Mouse (Mus musculus) forebrain, embryonic 10.5 days (tissue): ENCODE measurements around the gene Irf3. TPM values are rescaled to one million over a fixed set of nuclear protein-coding genes. Genes with fewer than 3 reads are reported as not detected.

Experiments used
- DNase-seq: peaks from one replicate; pipeline ENCODE4 v3.0.0-alpha.2; 2017; ENCODE audit warnings: low spot score; ENCODE audit errors: extremely low spot score
- H3K27ac ChIP-seq: fragments of 300-500 bp; sonication (generic); 2 replicates; pipeline ENCODE4 v1.5.1; 2016; ENCODE audit warnings: mild to moderate bottlenecking
- H3K27me3 ChIP-seq: fragments of 300-500 bp; sonication (generic); 2 replicates; pipeline ENCODE4 v1.6.1; 2016; ENCODE audit warnings: mild to moderate bottlenecking; ENCODE audit not compliant: poor library complexity, severe bottlenecking
- H3K36me3 ChIP-seq: fragments of 300-500 bp; sonication (generic); replicated peaks from 2 replicates; pipeline ENCODE4 v1.6.1; 2016; ENCODE audit warnings: mild to moderate bottlenecking, moderate library complexity
- H3K4me1 ChIP-seq: fragments of 300-500 bp; sonication (generic); 2 replicates; pipeline ENCODE4 v1.6.1; 2016
- H3K4me3 ChIP-seq: fragments of 300-500 bp; sonication (generic); 2 replicates; pipeline ENCODE4 v1.5.1; 2016; ENCODE audit warnings: mild to moderate bottlenecking, moderate library complexity
- H3K9me3 ChIP-seq: fragments of 300-500 bp; sonication (generic); 2 replicates; pipeline ENCODE4 v1.6.1; 2016; ENCODE audit warnings: mild to moderate bottlenecking, moderate library complexity
- WGBS: fragments of 180-500 bp; shearing (Covaris S2); methylation state at CpG from one replicate; pipeline ENCODE4 v1.1.7; 2016; 5-methylcytosine and 5-hydroxymethylcytosine counted together
- polyA plus RNA-seq: library from polyadenylated mRNA; unstranded; fragments of >200 nt; fragmentation: Nextera tagmentation; extraction: Ambion mirVana; gene quantifications from 2 replicates; pipeline ENCODE4 v1.2.1, GENCODE M21; 2016

Gene Irf3
- polyA plus RNA-seq, 1 experiment from 2014 or later, result 70.5 TPM

GRCm38 (mm10) chr7:44960512-44960910, 36.9 kb upstream of the Irf3 start:
- DNase-seq, result no peak
- no peak overlapping the region for H3K27ac ChIP-seq
- peaks cover 63% of the 10 kb centered on the region for H3K36me3 ChIP-seq
- peaks cover 7% of the 10 kb centered on the region; the same call in 1 of the 2 replicates for H3K4me1 ChIP-seq
- no peaks in the 10 kb centered on the region for H3K27me3 ChIP-seq
- H3K9me3 ChIP-seq, result no peaks in the 10 kb centered on the region
- WGBS, result 93% methylated on average over 13 of the region's 13 CpGs
- H3K4me3 ChIP-seq, result no peak overlapping the region

GRCm38 (mm10) chr7:44962337-44962736, 35.1 kb upstream of the Irf3 start:
- H3K27me3 ChIP-seq, result no peaks in the 10 kb centered on the region
- 0 out of 2 replicates have a peak, but pooled peaks cover 4% of the 10 kb centered on the region for H3K4me1 ChIP-seq
- no peak overlapping the region for H3K4me3 ChIP-seq
- peaks cover 79% of the 10 kb centered on the region for H3K36me3 ChIP-seq
- no peak overlapping the region for H3K27ac ChIP-seq
- 87% methylated on average over 8 of the region's 8 CpGs for WGBS
- H3K9me3 ChIP-seq, result no peaks in the 10 kb centered on the region
- DNase-seq, result no peak

- DNase-seq, result no peak
- Histone ChIP-seq H3K4me1 (no peaks in the 10 kb centered on the region), H3K36me3 (peaks cover 81% of the 10 kb centered on the region), H3K9me3 (no peaks in the 10 kb centered on the region), H3K27ac (no peak overlapping the region), H3K27me3 (no peaks in the 10 kb centered on the region), H3K4me3 (no peak overlapping the region)
- WGBS, result 94% methylated on average over 5 of the region's 5 CpGs
These were observed 34.6 kb upstream of the Irf3 start for GRCm38 (mm10) chr7:44962831-44963230.

- 96% methylated on average over 13 of the region's 13 CpGs for WGBS
- peaks cover 69% of the 10 kb centered on the region for H3K36me3 ChIP-seq
These were observed 32.5 kb upstream of the Irf3 start for GRCm38 (mm10) chr7:44964990-44965389.

GRCm38 (mm10) chr7:44965975-44966374, 31.5 kb upstream of the Irf3 start:
- Histone ChIP-seq H3K27ac (no peak overlapping the region), H3K4me3 (no peak overlapping the region), H3K27me3 (no peaks in the 10 kb centered on the region), H3K4me1 (peaks cover 17% of the 10 kb centered on the region), H3K36me3 (peaks cover 61% of the 10 kb centered on the region), H3K9me3 (no peaks in the 10 kb centered on the region)
- 85% methylated on average over 7 of the region's 7 CpGs for WGBS
- no peak for DNase-seq

More at GRCm38 (mm10) chr7:44964990-44965389, 32.5 kb upstream of the Irf3 start:
- no peaks in the 10 kb centered on the region for H3K27me3 ChIP-seq
- peaks cover 7% of the 10 kb centered on the region; the same call in 1 of the 2 replicates for H3K4me1 ChIP-seq
- no peak overlapping the region for H3K27ac ChIP-seq
- H3K9me3 ChIP-seq, result no peaks in the 10 kb centered on the region
- H3K4me3 ChIP-seq, result no peak overlapping the region
- DNase-seq, result no peak

GRCm38 (mm10) chr7:44966638-44967037, 30.8 kb upstream of the Irf3 start:
- H3K36me3 ChIP-seq, result peaks cover 54% of the 10 kb centered on the region
- H3K27me3 ChIP-seq, result no peaks in the 10 kb centered on the region
- H3K27ac ChIP-seq, result no peak overlapping the region
- H3K4me1 ChIP-seq, result peaks cover 23% of the 10 kb centered on the region
- DNase-seq, result no peak
- no peak overlapping the region for H3K4me3 ChIP-seq
- no peaks in the 10 kb centered on the region for H3K9me3 ChIP-seq
- WGBS, result 80% methylated on average over 15 of the region's 15 CpGs

- DNase-seq, result peak; percentile 91
- H3K4me1 ChIP-seq, result peaks cover 50% of the 10 kb centered on the region
These were observed 27.2 kb upstream of the Irf3 start for GRCm38 (mm10) chr7:44970231-44970691.

GRCm38 (mm10) chr7:44971142-44971541, 26.3 kb upstream of the Irf3 start:
- H3K27ac ChIP-seq, result peak overlapping the region; percentile 89
- WGBS, result 82% methylated on average over 7 of the region's 7 CpGs
- DNase-seq, result no peak
- peaks cover 25% of the 10 kb centered on the region for H3K36me3 ChIP-seq
- H3K27me3 ChIP-seq, result no peaks in the 10 kb centered on the region
- H3K4me3 ChIP-seq, result peak overlapping the region; percentile 68
- no peaks in the 10 kb centered on the region for H3K9me3 ChIP-seq
- H3K4me1 ChIP-seq, result peaks cover 53% of the 10 kb centered on the region

More at GRCm38 (mm10) chr7:44970231-44970691, 27.2 kb upstream of the Irf3 start:
- peak overlapping the region; percentile 68 for H3K4me3 ChIP-seq
- H3K27me3 ChIP-seq, result no peaks in the 10 kb centered on the region
- H3K9me3 ChIP-seq, result no peaks in the 10 kb centered on the region
- peak overlapping the region; percentile 89 for H3K27ac ChIP-seq
- peaks cover 25% of the 10 kb centered on the region for H3K36me3 ChIP-seq
- WGBS, result under 1% methylated on average over 36 of the region's 36 CpGs

GRCm38 (mm10) chr7:44973415-44974130, 23.9 kb upstream of the Irf3 start:
- DNase-seq, result no peak
- 40% methylated on average over 14 of the region's 14 CpGs for WGBS
- Histone ChIP-seq H3K4me1 (peaks cover 53% of the 10 kb centered on the region), H3K9me3 (no peaks in the 10 kb centered on the region), H3K27me3 (no peaks in the 10 kb centered on the region), H3K36me3 (peaks cover 36% of the 10 kb centered on the region), H3K27ac (peak overlapping the region; percentile 81), H3K4me3 (peak overlapping the region; percentile 58)

GRCm38 (mm10) chr7:44974383-44975116, 22.9 kb upstream of the Irf3 start, which contains the start of gene Cpt1c:
Gene Cpt1c, minus strand, starts transcription at chr7:44974851.
- Histone ChIP-seq H3K27ac (peak within 1 kb of the TSS; percentile 81), H3K27me3 (no peaks in the 10 kb centered on the region), H3K36me3 (peaks cover 45% of the 10 kb centered on the region), H3K4me1 (peaks cover 51% of the 10 kb centered on the region), H3K4me3 (peak within 1 kb of the TSS; percentile 58), H3K9me3 (no peaks in the 10 kb centered on the region)
- WGBS, result 1% methylated on average over 22 of the region's 22 CpGs
- DNase-seq, result peak; percentile 83

GRCm38 (mm10) chr7:44975117-44975419, 22.4 kb upstream of the Irf3 start:
- Histone ChIP-seq H3K27me3 (no peaks in the 10 kb centered on the region), H3K4me3 (peak overlapping the region; percentile 58), H3K4me1 (peaks cover 46% of the 10 kb centered on the region), H3K27ac (peak overlapping the region; percentile 81; the same call in 1 of the 2 replicates), H3K9me3 (no peaks in the 10 kb centered on the region), H3K36me3 (peaks cover 51% of the 10 kb centered on the region)
- DNase-seq, result no peak
- WGBS, result 28% methylated on average over 6 of the region's 6 CpGs

- Histone ChIP-seq H3K9me3 (no peaks in the 10 kb centered on the region), H3K36me3 (peaks cover 81% of the 10 kb centered on the region), H3K4me3 (peak overlapping the region; percentile 1; the same call in 1 of the 2 replicates), H3K27ac (no peak overlapping the region), H3K27me3 (no peaks in the 10 kb centered on the region), H3K4me1 (peaks cover 27% of the 10 kb centered on the region)
- no peak for DNase-seq
- 87% methylated on average over 3 of the region's 3 CpGs for WGBS
These were observed 19.1 kb upstream of the Irf3 start for GRCm38 (mm10) chr7:44978300-44978699.

GRCm38 (mm10) chr7:44981539-44981938, 15.9 kb upstream of the Irf3 start:
- Histone ChIP-seq H3K4me3 (no peak overlapping the region), H3K36me3 (peaks cover 85% of the 10 kb centered on the region), H3K27me3 (no peaks in the 10 kb centered on the region), H3K4me1 (peaks cover 27% of the 10 kb centered on the region), H3K9me3 (no peaks in the 10 kb centered on the region), H3K27ac (no peak overlapping the region)
- 94% methylated on average over 8 of the region's 8 CpGs for WGBS
- no peak for DNase-seq
